Mouse (Mus musculus) forebrain, embryonic 15.5 days (tissue): ENCODE measurements at regions not wholly inside any gene's neighbourhood (a gene's known extent, or its start where the extent isn't known, plus 50 kb on each side); places are given as distances from the start of the nearest gene placed in this dataset.
A peak's percentile ranks its signal among the peaks of the same experiment; 100 is the strongest.

Experiments
- ATAC-seq: fragments of 200-750 bp; cut with Nextera tagmentation; replicated peaks from 2 replicates; pipeline ENCODE4 v1.8.0; 2017; ENCODE audit warnings: mild to moderate bottlenecking, moderate TSS enrichment, moderate library complexity
- H3K27ac ChIP-seq: fragments of 300-500 bp; sonication (generic); replicated peaks from 2 replicates; pipeline ENCODE4 v1.5.1; 2015; ENCODE audit warnings: mild to moderate bottlenecking, inconsistent platforms
- H3K27me3 ChIP-seq: fragments of 300-500 bp; sonication (generic); 2 replicates; pipeline ENCODE4 v1.6.1; 2015; ENCODE audit warnings: inconsistent platforms
- H3K36me3 ChIP-seq: fragments of 300-500 bp; sonication (generic); 2 replicates; pipeline ENCODE4 v1.6.1; 2015; ENCODE audit warnings: mild to moderate bottlenecking, inconsistent platforms
- H3K4me1 ChIP-seq: fragments of 300-500 bp; sonication (generic); 2 replicates; pipeline ENCODE4 v1.6.1; 2015; ENCODE audit warnings: inconsistent platforms
- H3K4me2 ChIP-seq: fragments of 300-500 bp; sonication (generic); replicated peaks from 2 replicates; pipeline ENCODE4 v1.6.1; 2015; ENCODE audit warnings: mild to moderate bottlenecking, inconsistent platforms
- H3K4me3 ChIP-seq: fragments of 300-500 bp; sonication (generic); 2 replicates; pipeline ENCODE4 v1.5.1; 2015; ENCODE audit warnings: mild to moderate bottlenecking, inconsistent platforms
- H3K9ac ChIP-seq: fragments of 300-500 bp; sonication (generic); replicated peaks from 2 replicates; pipeline ENCODE4 v1.6.1; 2015; ENCODE audit warnings: mild to moderate bottlenecking, inconsistent platforms
- H3K9me3 ChIP-seq: fragments of 300-500 bp; sonication (generic); 2 replicates; pipeline ENCODE4 v1.6.1; 2016; ENCODE audit warnings: inconsistent platforms
- WGBS: fragments of 180-500 bp; shearing (Covaris S2); methylation state at CpG from one replicate; pipeline ENCODE4 v1.1.7; 2015; ENCODE audit warnings: mixed read lengths; 5-methylcytosine and 5-hydroxymethylcytosine counted together

GRCm38 (mm10) chr4:125890510-125890909 is 133.8 kb upstream of the Csf3r start:
- Histone ChIP-seq H3K4me2 (no peak overlapping the region), H3K4me3 (no peak overlapping the region), H3K9ac (no peak overlapping the region), H3K9me3 (no peaks in the 10 kb centered on the region), H3K27me3 (no peaks in the 10 kb centered on the region), H3K36me3 (no peaks in the 10 kb centered on the region), H3K4me1 (no peaks in the 10 kb centered on the region), H3K27ac (no peak overlapping the region)
- ATAC-seq, result no peak
- WGBS, result 57% methylated on average over 4 of the region's 4 CpGs

- Histone ChIP-seq H3K27ac (no peak overlapping the region), H3K4me3 (no peak overlapping the region), H3K27me3 (no peaks in the 10 kb centered on the region), H3K9me3 (no peaks in the 10 kb centered on the region), H3K4me1 (peaks cover 10% of the 10 kb centered on the region), H3K4me2 (no peak overlapping the region), H3K36me3 (no peaks in the 10 kb centered on the region), H3K9ac (no peak overlapping the region)
- WGBS, result 77% methylated on average over 6 of the region's 6 CpGs
- ATAC-seq, result no peak
These were observed 131.2 kb upstream of the Csf3r start for GRCm38 (mm10) chr4:125893139-125893538.

- Histone ChIP-seq H3K9ac (no peak overlapping the region), H3K27me3 (no peaks in the 10 kb centered on the region), H3K4me1 (peaks cover 47% of the 10 kb centered on the region), H3K36me3 (no peaks in the 10 kb centered on the region), H3K27ac (no peak overlapping the region), H3K4me3 (no peak overlapping the region), H3K9me3 (no peaks in the 10 kb centered on the region), H3K4me2 (no peak overlapping the region)
- ATAC-seq, result no peak
- WGBS, result 83% methylated on average over 2 of the region's 2 CpGs
These were observed 126.6 kb upstream of the Csf3r start for GRCm38 (mm10) chr4:125897707-125898106.

- 46% methylated on average over 11 of the region's 11 CpGs for WGBS
- peak overlapping the region; percentile 72 for H3K27ac ChIP-seq
These were observed 125.6 kb upstream of the Csf3r start for GRCm38 (mm10) chr4:125898631-125899348.

GRCm38 (mm10) chr4:125901546-125902276 is 122.6 kb upstream of the Csf3r start:
- ATAC-seq, result no peak
- H3K36me3 ChIP-seq, result no peaks in the 10 kb centered on the region
- H3K4me3 ChIP-seq, result no peak overlapping the region
- no peaks in the 10 kb centered on the region for H3K9me3 ChIP-seq
- H3K27me3 ChIP-seq, result no peaks in the 10 kb centered on the region
- H3K9ac ChIP-seq, result no peak overlapping the region
- 39% methylated on average over 10 of the region's 10 CpGs for WGBS
- H3K4me2 ChIP-seq, result no peak overlapping the region
- H3K27ac ChIP-seq, result peak overlapping the region; percentile 77
- H3K4me1 ChIP-seq, result peaks cover 50% of the 10 kb centered on the region

More at GRCm38 (mm10) chr4:125898631-125899348, 125.6 kb upstream of the Csf3r start:
- H3K4me1 ChIP-seq, result peaks cover 47% of the 10 kb centered on the region
- no peak for ATAC-seq
- H3K4me3 ChIP-seq, result no peak overlapping the region
- H3K27me3 ChIP-seq, result no peaks in the 10 kb centered on the region
- H3K4me2 ChIP-seq, result no peak overlapping the region
- H3K9me3 ChIP-seq, result no peaks in the 10 kb centered on the region
- H3K36me3 ChIP-seq, result no peaks in the 10 kb centered on the region
- no peak overlapping the region for H3K9ac ChIP-seq

GRCm38 (mm10) chr4:125906296-125906695 is 118.1 kb upstream of the Csf3r start:
- no peak overlapping the region for H3K9ac ChIP-seq
- ATAC-seq, result no peak
- H3K9me3 ChIP-seq, result no peaks in the 10 kb centered on the region
- peaks cover under 1% of the 10 kb centered on the region; the same call in 1 of the 2 replicates for H3K27me3 ChIP-seq
- 63% methylated on average over 5 of the region's 5 CpGs for WGBS
- H3K27ac ChIP-seq, result no peak overlapping the region
- no peaks in the 10 kb centered on the region for H3K36me3 ChIP-seq
- H3K4me3 ChIP-seq, result no peak overlapping the region
- H3K4me1 ChIP-seq, result peaks cover 9% of the 10 kb centered on the region
- no peak overlapping the region for H3K4me2 ChIP-seq

DNA sequence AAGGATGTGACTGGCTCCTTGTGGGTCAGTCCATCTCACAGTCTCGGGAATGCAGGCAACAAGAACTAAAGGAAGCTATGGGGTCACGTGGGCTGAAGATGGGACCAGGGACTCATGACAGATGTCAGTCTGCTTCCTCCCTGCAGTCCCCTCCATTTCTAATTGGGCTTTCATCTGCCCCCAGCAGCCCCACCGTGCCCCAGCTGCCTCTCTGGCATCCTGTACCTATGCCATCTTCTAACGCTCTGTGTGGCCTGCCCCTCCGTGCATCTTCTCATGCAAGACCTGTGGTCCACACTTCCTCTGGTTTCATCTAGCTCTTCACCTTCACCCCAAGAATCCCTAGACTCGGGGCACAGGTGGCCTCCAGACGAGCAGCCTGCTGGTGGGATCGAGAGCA is 115.4 kb upstream of the Csf3r start:
- 92% methylated on average over 8 of the region's 8 CpGs for WGBS
- no peak for ATAC-seq
- no peak overlapping the region for H3K9ac ChIP-seq
- 0 out of 2 replicates have a peak, but pooled peaks cover 3% of the 10 kb centered on the region for H3K4me1 ChIP-seq
- no peak overlapping the region for H3K4me2 ChIP-seq
- no peaks in the 10 kb centered on the region for H3K9me3 ChIP-seq
- no peaks in the 10 kb centered on the region for H3K36me3 ChIP-seq
- H3K4me3 ChIP-seq, result no peak overlapping the region
- H3K27ac ChIP-seq, result no peak overlapping the region
- peaks cover 12% of the 10 kb centered on the region for H3K27me3 ChIP-seq

DNA sequence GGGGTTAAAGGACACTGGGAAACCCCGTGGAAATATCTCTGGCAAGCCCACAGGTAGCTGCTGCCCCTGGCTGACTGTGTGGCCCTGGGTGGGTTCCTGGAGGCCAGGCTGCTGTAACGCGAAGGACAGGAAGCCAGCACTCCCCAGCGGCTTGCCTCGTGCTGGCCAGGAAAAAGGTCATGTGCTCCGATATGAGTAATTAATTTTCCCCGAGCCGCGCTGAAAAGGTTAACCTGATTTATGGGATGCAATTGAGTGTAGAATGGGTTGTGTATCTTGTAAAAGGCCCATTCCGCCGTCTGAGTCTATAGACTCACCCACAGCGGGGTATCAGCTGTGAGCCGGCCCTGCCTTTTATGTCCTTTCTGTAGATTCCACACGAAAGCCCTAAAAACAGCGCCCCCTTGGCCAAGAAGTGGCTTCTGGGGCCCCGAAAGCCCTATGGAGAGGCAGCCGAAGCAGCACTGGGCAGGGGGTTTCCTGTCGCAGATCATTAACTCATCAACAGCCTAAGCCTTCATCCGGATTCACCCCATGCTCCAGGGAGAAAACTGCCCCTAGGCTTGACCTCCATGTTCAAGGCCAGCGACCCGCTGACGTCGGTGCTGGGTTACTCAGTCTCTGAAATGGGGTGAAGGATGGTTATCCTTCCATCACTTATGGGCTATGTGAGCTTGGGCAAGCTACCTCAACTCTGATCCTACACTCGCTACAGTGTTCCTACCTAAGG is 112.6 kb upstream of the Csf3r start:
- Histone ChIP-seq H3K36me3 (no peaks in the 10 kb centered on the region), H3K4me2 (no peak overlapping the region), H3K27ac (no peak overlapping the region), H3K27me3 (peaks cover 12% of the 10 kb centered on the region), H3K9ac (no peak overlapping the region), H3K9me3 (no peaks in the 10 kb centered on the region), H3K4me1 (no peaks in the 10 kb centered on the region), H3K4me3 (no peak overlapping the region)
- ATAC-seq, result no peak
- 17% methylated on average over 24 of the region's 24 CpGs for WGBS

DNA sequence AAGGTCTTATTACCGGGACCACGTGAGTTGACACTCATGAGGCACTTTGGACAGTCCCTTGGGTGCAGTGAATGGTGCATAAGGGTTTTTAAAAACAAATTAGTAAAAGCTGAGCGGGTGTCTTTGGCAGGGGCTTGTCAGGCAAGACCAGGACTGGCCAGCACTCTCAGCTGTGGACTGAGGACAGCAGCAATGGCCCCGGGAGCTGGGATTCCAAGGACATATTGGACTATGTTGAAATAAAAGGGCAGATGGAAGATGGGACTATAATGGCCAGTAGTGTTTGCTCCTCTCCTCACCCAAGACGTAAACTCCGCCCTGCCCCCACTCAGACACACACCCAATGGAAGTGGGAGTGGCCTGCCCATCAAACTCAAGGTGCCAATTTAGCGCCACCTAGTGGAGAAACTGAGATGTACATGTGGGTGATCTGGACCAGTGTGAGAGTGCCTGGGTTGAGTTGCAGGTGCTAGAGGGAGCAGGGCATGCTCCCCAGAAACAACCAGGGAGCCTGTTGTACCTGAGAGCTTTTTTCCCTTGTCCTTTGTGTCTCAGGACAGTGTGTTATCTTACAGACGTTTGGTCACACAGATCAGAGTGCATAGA is 111.8 kb upstream of the Csf3r start:
- Histone ChIP-seq H3K36me3 (no peaks in the 10 kb centered on the region), H3K4me2 (no peak overlapping the region), H3K4me3 (no peak overlapping the region), H3K9ac (no peak overlapping the region), H3K9me3 (no peaks in the 10 kb centered on the region), H3K27ac (no peak overlapping the region), H3K4me1 (no peaks in the 10 kb centered on the region), H3K27me3 (peaks cover 12% of the 10 kb centered on the region)
- WGBS, result 25% methylated on average over 8 of the region's 8 CpGs
- no peak for ATAC-seq

- 32% methylated on average over 8 of the region's 8 CpGs for WGBS
- Histone ChIP-seq H3K4me3 (no peak overlapping the region), H3K9me3 (no peaks in the 10 kb centered on the region), H3K9ac (no peak overlapping the region), H3K27ac (no peak overlapping the region), H3K27me3 (peaks cover 12% of the 10 kb centered on the region), H3K36me3 (no peaks in the 10 kb centered on the region), H3K4me2 (no peak overlapping the region), H3K4me1 (no peaks in the 10 kb centered on the region)
- no peak for ATAC-seq
These were observed 109.2 kb upstream of the Csf3r start for GRCm38 (mm10) chr4:125915166-125915565.

DNA sequence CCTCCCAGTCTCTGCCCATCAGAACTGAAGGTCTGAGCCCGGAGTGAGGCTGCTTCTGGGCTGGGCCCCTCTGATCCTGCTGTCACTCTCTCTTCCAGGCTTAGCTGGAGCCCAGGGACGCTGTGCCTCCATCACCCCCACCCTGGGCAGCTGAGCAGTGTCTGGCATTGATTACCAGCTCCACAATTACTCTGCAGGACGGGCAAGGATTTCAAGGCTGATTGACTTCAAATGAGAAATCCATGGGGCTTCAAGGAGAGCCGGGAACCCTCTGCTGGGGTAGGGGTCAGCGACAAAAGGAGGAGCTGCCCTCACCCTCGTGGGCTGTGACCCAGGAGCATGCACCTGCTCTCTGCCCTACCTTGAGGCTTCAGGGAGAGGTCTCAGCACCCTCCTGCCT is 107.1 kb upstream of the Csf3r start:
- Histone ChIP-seq H3K4me3 (no peak overlapping the region), H3K27ac (no peak overlapping the region), H3K4me2 (no peak overlapping the region), H3K36me3 (no peaks in the 10 kb centered on the region), H3K4me1 (peaks cover 14% of the 10 kb centered on the region), H3K9me3 (no peaks in the 10 kb centered on the region), H3K27me3 (peaks cover 2% of the 10 kb centered on the region), H3K9ac (no peak overlapping the region)
- 4% methylated on average over 6 of the region's 6 CpGs for WGBS
- no peak for ATAC-seq
